Mouse (Mus musculus) T-helper 17 cell (primary cell): ENCODE results near the gene Atp6v0a1.

Experiments
- in situ Hi-C, 2 experiments: fragments of 300-600 bp; cut with MboI, MseI; formaldehyde crosslinking; loops; 1 replicate in 1 of 2; 2 replicates in 1 of 2; pipeline ENCODE4 v1.15.1; 2025; ENCODE audit warnings: high pct_unique_total_duplicates in 2 of 2

Gene Atp6v0a1

GRCm38 (mm10) chr11:101081659-101082058, 72.4 kb downstream of the Atp6v0a1 start:
- in situ Hi-C loops, result loop anchor here in 1 of 2 experiments (5.0 kb wide), 1 partner anchor 101 kb away; no protein-coding TSS in a partner anchor

- in situ Hi-C loops, result loop anchor here in 1 of 2 experiments (5.0 kb wide), 1 partner anchor 100 kb away; no protein-coding TSS in a partner anchor
These were observed 73.2 kb downstream of the Atp6v0a1 start, which contains the start of gene Coasy for GRCm38 (mm10) chr11:101082208-101083082. Coasy (plus strand) TSS chr11:101082565.

GRCm38 (mm10) chr11:101083083-101083697, 73.9 kb downstream of the Atp6v0a1 start:
- in situ Hi-C loops, result loop anchor here in 1 of 2 experiments (5.0 kb wide), 1 partner anchor 99 kb away; no protein-coding TSS in a partner anchor

- in situ Hi-C loops, result loop anchor here in 1 of 2 experiments (5.0 kb wide), 1 partner anchor 98 kb away; no protein-coding TSS in a partner anchor
These were observed 75.0 kb downstream of the Atp6v0a1 start for GRCm38 (mm10) chr11:101084246-101084645.

- in situ Hi-C loops, result loop anchor here in 1 of 2 experiments (5.0 kb wide), 1 partner anchor 97 kb away; no protein-coding TSS in a partner anchor
These were observed 75.6 kb downstream of the Atp6v0a1 start for GRCm38 (mm10) chr11:101084811-101085210.

DNA sequence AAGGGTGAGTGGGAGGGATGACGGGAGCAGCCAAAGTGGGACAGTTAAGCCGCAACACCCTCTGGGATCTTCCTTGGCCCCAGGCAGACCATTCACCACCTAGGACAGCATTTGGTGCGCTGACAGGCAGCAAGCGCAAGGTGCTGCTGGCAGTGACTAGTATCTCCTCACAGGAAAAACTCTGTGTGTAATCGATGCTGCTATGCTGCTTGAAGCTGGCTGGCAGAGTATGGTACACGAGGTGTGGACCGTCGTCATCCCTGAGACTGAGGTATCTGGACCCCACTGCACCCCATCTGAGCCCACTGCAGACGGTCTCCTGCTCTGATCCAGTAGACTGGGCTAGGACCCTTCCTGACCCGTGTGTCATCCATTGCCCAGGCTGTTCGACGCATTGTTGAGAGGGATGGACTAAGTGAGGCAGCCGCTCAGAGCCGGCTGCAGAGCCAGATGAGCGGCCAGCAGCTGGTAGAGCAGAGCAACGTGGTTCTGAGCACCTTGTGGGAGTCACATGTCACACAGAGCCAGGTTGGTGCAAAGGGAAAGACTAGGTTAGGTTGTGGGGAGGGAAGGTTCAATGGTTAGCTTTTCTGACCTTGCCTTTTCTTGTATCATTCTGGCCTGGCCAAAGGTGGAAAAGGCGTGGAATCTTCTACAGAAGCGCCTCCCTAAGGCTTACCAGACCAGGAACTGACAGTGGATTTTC, 76.5 kb downstream of the Atp6v0a1 start:
- in situ Hi-C loops, result no loop called here

DNA sequence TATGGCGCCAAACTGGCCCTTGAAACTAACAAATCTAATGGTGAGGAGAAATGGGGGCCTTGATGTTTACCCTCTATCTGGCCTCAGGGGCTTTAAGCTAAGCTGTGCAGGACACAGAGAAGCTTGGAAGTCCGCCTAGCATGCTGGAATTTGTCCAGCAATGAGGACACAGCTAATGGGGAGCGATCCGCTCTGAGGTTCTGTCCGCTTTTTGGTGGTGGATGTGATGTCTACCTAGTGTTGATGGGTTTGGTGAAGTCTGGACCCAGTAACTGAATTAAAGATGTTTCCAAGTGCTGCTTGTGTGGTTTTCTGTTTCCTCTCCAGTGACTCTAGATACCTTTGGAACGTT, 77.0 kb downstream of the Atp6v0a1 start:
- in situ Hi-C loops, result no loop called here

DNA sequence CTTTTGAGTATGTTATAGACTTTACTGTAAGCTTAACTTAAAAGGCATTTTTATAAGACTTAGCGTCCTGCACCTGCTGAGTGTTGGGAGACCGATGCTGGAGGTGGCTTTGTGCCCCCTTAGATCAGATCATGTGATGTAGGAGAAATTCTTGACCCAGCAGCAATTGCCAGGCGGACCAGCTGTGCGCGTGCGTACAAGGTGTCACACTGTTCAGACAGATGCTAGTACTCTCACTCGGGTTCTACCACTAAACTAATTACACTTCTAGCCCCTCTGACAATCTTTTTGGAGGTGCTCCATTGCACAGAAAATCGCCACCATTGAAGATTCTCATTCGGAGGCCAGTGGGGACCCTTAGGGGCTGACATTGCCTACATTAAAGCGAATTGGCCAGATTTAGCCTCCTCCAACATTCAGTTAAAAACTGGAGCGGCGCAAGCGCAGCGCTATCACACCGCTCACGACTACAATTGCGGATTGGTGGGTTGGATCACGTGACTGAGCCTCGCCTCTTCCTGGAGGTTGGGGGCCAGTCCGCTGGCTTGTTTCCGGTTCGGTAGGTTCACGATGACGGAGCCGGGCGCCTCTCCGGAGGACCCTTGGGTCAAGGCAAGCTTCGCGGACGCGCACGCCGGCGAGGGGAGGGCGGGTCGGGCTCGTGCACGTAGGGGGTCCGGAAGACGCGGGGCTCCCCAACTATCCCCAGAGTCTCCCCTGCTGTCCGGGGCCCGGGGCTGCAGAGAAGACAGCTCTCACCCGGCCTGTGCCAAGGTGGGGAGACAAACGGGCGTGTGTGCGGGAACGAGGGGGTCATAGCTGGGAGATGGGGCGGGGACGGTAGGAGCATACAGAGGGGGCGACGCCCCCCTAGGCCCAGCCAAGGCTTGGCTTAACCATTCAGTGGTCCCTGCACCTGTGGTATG, 77.8 kb downstream of the Atp6v0a1 start, which contains the start of gene Mlx:
Gene Mlx (plus strand): TSS at position 522 of the 926 bp plus-strand sequence.
- in situ Hi-C loops, result no loop called here

- in situ Hi-C loops, result no loop called here
These were observed 78.4 kb downstream of the Atp6v0a1 start for GRCm38 (mm10) chr11:101087682-101088055.

DNA sequence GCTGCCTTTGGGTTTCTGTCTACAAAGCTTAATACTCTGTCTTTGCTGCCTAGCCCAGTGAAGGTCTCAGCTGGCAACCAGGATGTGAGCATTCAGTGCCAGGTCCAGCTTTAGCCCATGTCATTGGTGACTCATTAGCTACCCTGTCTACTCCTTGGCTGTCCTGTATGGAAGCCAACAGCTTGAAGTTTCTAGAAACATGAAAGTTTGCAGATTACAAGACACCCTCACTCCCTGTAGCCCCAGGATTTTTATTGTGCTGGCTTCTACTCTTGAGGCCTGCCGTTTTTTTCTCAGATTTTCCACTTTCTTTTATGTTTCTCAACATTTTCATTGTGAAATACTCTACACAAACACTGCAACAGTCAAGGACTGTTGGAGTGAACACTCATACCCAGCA, 80.7 kb downstream of the Atp6v0a1 start:
- in situ Hi-C loops, result no loop called here

GRCm38 (mm10) chr11:101094930-101095313, 85.7 kb downstream of the Atp6v0a1 start:
- in situ Hi-C loops, result no loop called here

DNA sequence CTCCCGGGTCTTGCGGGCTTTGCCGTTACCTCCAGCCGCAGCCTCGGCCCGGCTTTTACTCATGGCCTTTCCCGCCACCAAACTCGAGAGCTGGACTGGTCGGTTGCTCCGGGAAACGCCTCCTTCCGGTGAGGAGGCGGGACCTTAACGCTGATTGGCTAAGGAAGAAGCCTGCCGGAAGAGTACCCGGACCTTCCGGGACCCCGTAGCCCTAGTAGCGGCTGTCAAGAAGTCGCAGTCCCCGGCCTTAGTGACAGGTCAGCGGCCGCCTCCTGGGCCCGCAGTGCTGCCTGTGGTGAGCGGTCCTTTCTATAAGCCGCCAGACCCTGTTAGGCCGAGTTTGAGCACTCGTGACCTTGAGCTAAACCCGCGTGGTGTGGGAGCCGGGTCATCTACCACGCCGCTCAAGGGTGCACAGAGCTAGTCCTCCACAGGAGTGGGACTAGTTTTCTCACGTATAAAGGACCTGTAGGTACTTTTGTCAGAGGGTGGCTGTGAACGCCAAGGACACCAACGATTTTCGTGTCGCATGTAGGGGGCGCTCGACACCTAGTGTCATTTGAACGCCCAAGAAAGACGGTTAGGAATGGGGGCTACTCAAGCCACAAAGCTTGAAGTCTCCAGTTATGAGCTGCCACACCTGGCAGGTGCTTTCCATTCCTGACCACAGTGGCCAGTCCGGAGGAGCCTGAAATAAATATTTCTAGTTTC, 86.2 kb downstream of the Atp6v0a1 start, which contains the start of gene Psmc3ip:
Gene Psmc3ip (minus strand): TSS at position 123 of the 711 bp plus-strand sequence.
- in situ Hi-C loops, result no loop called here

GRCm38 (mm10) chr11:101098231-101098630, 89.0 kb downstream of the Atp6v0a1 start:
- in situ Hi-C loops, result no loop called here

DNA sequence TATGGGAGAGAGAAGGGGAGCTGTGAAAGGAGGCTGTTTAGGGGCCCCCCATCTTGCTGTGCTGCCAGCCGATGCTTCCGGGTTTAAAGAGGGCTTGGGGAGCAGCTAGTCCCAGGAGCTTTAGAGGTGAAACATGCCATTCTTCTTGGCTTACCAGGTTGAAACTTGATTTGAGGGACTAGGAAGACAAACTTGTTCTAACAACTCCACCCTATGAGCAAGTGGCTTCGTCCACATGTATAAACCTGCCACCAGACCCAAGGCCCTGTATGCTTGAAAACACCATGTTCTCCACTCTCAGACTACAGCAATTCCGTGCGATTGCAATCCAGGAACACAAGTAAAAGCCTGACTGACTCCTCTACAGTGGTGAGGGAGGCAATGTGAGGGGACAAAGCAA, 93.8 kb downstream of the Atp6v0a1 start:
- in situ Hi-C loops, result no loop called here

- in situ Hi-C loops, result no loop called here
These were observed 100.1 kb downstream of the Atp6v0a1 start for GRCm38 (mm10) chr11:101109351-101109750.

DNA sequence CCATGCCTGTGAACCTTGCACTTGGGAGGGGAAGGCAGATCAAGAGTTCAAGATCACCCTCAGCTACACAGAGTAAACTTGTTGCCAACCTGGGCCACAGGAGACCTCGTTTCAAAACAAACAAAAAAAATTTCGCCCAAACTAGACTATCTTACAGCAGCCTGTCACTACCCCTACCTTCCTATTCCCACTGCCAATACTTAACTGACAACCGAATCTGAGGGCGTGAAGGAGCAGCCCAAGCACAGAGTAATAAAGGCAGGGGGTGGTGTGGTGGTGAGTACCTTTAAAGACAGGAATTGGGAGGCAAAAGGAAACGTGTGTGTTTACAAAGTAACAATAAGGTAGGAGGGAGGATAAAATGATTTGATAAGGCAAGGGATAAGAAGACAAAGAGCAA, 101.5 kb downstream of the Atp6v0a1 start:
- in situ Hi-C loops, result no loop called here

- in situ Hi-C loops, result no loop called here
These were observed 101.9 kb downstream of the Atp6v0a1 start for GRCm38 (mm10) chr11:101111178-101111577.

DNA sequence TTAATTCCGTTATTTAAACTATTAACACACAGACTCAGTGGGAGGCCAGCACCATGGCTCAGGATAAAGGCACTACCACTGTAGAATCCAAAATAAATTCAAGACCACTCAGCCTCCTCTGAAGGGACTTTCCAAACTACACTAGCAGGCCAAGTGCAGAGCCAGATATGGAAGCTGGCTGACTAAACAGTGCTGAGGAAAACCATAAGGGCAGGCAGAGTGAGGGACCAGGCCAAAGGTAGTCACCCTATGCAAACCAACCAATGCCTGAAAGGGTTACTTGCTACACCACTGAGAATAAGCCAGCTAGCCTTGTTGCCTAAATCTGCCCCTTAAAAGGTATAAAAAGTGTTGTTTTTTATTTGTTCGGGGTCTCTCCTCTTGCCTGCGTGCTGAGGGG, 102.9 kb downstream of the Atp6v0a1 start:
- in situ Hi-C loops, result no loop called here
